Mouse (Mus musculus): ENCODE data around the gene Serpinb5. TPM values are rescaled to one million over a fixed set of nuclear protein-coding genes. Genes with fewer than 3 reads are reported as not detected.

Gene Serpinb5
- 0.09 and 0.14 TPM in 2 replicates for polyA plus RNA-seq (2015; fragmentation: Nextera tagmentation; extraction: Ambion mirVana)

DNA sequence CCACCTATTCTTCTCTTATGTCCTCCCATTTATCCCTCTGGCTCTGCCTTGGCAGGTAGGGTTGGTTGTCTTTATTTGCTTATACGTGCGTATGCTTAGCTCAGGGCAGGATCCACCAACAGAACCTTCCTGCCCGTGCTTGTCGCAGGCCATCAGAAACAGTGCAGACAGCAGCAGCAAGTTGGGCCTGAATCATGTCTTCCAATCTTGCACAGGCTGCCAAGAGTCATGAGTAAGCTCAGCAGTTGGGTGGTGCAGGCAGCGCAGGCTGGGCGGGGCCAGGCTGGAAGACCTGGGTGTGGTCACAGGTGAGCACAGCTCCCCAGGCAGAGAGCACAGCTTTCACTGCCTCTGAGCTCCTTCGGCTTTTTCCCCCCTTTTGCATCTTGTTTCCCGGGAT, at the start of gene Serpinb5:
Serpinb5 (plus strand) TSS at position 327 of the 400 bp plus-strand sequence.
- H3K27ac ChIP-seq = no peak within 1 kb of the TSS
- no peaks in the 10 kb centered on the region for H3K9me3 ChIP-seq
- no peaks in the 10 kb centered on the region for H3K27me3 ChIP-seq (replicated peaks)
- peak; percentile 92 for ATAC-seq
- no peak within 1 kb of the TSS for H3K4me3 ChIP-seq (replicated peaks)
- 45% methylated on average over 8 of the region's 8 CpGs for WGBS
- no peak within 1 kb of the TSS for H3K9ac ChIP-seq
- H3K4me1 ChIP-seq (replicated peaks) = no peaks in the 10 kb centered on the region
- no peak within 1 kb of the TSS for H3K4me2 ChIP-seq (replicated peaks)
- H3K36me3 ChIP-seq = no peaks in the 10 kb centered on the region

GRCm38 (mm10) chr1:106814864-106815263, 46.1 kb upstream of the Serpinb5 start:
- H3K4me3 ChIP-seq (replicated peaks) = no peak overlapping the region
- no peaks in the 10 kb centered on the region for H3K36me3 ChIP-seq
- no peak for ATAC-seq
- H3K4me1 ChIP-seq (replicated peaks) = no peaks in the 10 kb centered on the region
- H3K27ac ChIP-seq = no peak overlapping the region
- no peaks in the 10 kb centered on the region for H3K27me3 ChIP-seq (replicated peaks)
- WGBS = 64% methylated on average over 5 of the region's 5 CpGs
- no peak overlapping the region for H3K9ac ChIP-seq
- no peak overlapping the region for H3K4me2 ChIP-seq (replicated peaks)
- no peaks in the 10 kb centered on the region for H3K9me3 ChIP-seq

DNA sequence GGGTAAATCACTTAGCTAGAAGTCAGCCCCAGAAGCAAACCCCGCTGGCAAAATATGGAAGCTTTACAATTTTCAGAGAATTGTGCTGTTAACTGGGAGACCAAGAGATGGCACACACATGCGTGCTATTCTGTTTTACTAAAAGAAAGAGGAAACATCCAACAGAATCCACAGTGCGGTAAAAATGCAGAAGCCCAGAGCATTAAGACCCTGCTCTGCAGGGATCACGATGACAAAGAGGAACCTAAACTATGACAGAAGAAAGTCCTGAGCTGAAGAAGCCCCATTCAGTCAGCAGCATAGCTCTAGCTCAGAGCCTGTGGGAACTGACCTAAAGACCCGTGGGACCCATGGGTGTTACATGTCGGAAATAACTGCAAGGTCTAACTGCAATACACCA, 45.7 kb upstream of the Serpinb5 start:
- 80% methylated on average over 6 of the region's 6 CpGs for WGBS
- no peak for ATAC-seq
- Histone ChIP-seq H3K9ac (no peak overlapping the region), H3K27me3 (replicated peaks) (no peaks in the 10 kb centered on the region), H3K4me1 (replicated peaks) (no peaks in the 10 kb centered on the region), H3K36me3 (no peaks in the 10 kb centered on the region), H3K4me3 (replicated peaks) (no peak overlapping the region), H3K4me2 (replicated peaks) (no peak overlapping the region), H3K9me3 (no peaks in the 10 kb centered on the region), H3K27ac (no peak overlapping the region)

DNA sequence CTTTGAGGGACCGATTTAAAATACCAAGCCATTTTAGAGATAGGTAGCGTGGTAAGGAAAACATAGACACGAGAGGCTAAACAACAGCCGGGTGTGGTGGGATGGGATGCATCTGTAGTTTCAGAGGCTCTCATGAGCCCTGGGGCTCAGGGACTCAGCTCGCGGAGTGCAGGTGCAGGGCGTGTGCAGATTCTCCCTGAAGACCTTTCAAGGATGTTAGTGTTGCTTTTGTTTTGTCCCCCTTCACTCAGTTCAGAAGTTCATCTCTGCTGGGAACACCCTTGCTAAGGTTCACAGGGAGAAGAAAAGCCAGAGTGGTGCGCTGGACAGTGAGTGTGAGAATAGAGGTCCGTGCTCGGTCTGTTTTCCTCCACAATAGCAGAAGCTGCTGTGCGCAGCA, 44.2 kb upstream of the Serpinb5 start:
- H3K4me2 ChIP-seq (replicated peaks) = no peak overlapping the region
- H3K4me3 ChIP-seq (replicated peaks) = no peak overlapping the region
- no peak overlapping the region for H3K27ac ChIP-seq
- ATAC-seq = no peak
- no peaks in the 10 kb centered on the region for H3K4me1 ChIP-seq (replicated peaks)
- WGBS = 85% methylated on average over 11 of the region's 11 CpGs
- H3K36me3 ChIP-seq = no peaks in the 10 kb centered on the region
- no peaks in the 10 kb centered on the region for H3K9me3 ChIP-seq
- no peaks in the 10 kb centered on the region for H3K27me3 ChIP-seq (replicated peaks)
- H3K9ac ChIP-seq = no peak overlapping the region

DNA sequence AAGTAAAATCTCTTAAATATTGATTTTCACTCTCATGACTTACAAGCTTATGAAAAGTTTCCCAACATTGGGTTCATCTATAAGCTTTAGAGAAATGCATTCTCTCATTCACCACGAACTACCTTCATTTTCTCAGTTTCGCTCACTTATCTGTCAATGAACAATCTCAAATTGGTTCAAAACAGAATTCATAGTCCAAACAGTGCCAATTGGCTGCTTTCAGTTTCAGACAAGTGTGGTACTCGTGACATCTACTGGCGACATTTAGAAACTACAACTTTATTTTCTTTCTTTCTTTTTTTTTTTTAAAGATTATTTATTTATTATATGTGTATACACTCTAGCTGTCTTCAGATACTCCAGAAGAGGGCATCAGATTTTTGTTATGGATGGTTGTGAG, 42.6 kb upstream of the Serpinb5 start:
- 12% methylated on average over 4 of the region's 4 CpGs for WGBS
- no peaks in the 10 kb centered on the region for H3K4me1 ChIP-seq (replicated peaks)
- H3K27me3 ChIP-seq (replicated peaks) = no peaks in the 10 kb centered on the region
- no peak overlapping the region for H3K4me2 ChIP-seq (replicated peaks)
- no peak overlapping the region for H3K9ac ChIP-seq
- ATAC-seq = no peak
- H3K4me3 ChIP-seq (replicated peaks) = no peak overlapping the region
- H3K36me3 ChIP-seq = no peaks in the 10 kb centered on the region
- no peak overlapping the region for H3K27ac ChIP-seq
- H3K9me3 ChIP-seq = no peaks in the 10 kb centered on the region

- WGBS = 62% methylated on average over 3 of the region's 3 CpGs
These were observed 38.7 kb upstream of the Serpinb5 start for GRCm38 (mm10) chr1:106822297-106822696.

DNA sequence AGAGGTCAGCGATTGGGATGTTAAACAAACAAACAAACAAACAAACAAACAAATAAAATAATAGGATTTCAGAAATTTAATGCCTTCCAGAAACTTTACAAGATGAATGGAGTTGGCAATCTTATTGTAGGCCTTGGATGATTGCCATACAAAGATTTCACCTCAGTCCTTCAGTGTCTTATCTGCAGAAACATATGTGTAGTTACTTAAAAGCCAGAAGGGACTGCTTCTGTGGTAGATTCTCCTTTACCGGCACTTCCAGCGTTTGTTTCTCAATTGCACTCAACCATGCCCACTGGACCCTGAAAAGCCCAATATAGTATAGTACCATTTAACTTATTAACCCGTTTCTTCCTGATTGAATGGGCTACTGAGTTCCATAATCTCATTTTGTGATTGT, 32.2 kb upstream of the Serpinb5 start:
- Histone ChIP-seq H3K27ac (no peak overlapping the region), H3K9me3 (no peaks in the 10 kb centered on the region), H3K4me2 (replicated peaks) (no peak overlapping the region), H3K36me3 (no peaks in the 10 kb centered on the region), H3K9ac (no peak overlapping the region), H3K27me3 (replicated peaks) (no peaks in the 10 kb centered on the region), H3K4me1 (replicated peaks) (no peaks in the 10 kb centered on the region), H3K4me3 (replicated peaks) (no peak overlapping the region)
- WGBS = 80% methylated on average over 4 of the region's 4 CpGs
- no peak for ATAC-seq

More at GRCm38 (mm10) chr1:106822297-106822696, 38.7 kb upstream of the Serpinb5 start:
- Histone ChIP-seq H3K9me3 (no peaks in the 10 kb centered on the region), H3K27ac (no peak overlapping the region), H3K27me3 (replicated peaks) (no peaks in the 10 kb centered on the region), H3K4me2 (replicated peaks) (no peak overlapping the region), H3K36me3 (no peaks in the 10 kb centered on the region), H3K4me1 (replicated peaks) (no peaks in the 10 kb centered on the region), H3K9ac (no peak overlapping the region), H3K4me3 (replicated peaks) (no peak overlapping the region)
- no peak for ATAC-seq

GRCm38 (mm10) chr1:106865543-106865942, 4.6 kb downstream of the Serpinb5 start:
- no peak overlapping the region for H3K9ac ChIP-seq
- no peak overlapping the region for H3K4me3 ChIP-seq (replicated peaks)
- H3K27me3 ChIP-seq (replicated peaks) = no peaks in the 10 kb centered on the region
- no peak overlapping the region for H3K27ac ChIP-seq
- 85% methylated on average over 6 of the region's 6 CpGs for WGBS
- no peaks in the 10 kb centered on the region for H3K36me3 ChIP-seq
- H3K4me1 ChIP-seq (replicated peaks) = no peaks in the 10 kb centered on the region
- no peak for ATAC-seq
- H3K9me3 ChIP-seq = no peaks in the 10 kb centered on the region
- no peak overlapping the region for H3K4me2 ChIP-seq (replicated peaks)

DNA sequence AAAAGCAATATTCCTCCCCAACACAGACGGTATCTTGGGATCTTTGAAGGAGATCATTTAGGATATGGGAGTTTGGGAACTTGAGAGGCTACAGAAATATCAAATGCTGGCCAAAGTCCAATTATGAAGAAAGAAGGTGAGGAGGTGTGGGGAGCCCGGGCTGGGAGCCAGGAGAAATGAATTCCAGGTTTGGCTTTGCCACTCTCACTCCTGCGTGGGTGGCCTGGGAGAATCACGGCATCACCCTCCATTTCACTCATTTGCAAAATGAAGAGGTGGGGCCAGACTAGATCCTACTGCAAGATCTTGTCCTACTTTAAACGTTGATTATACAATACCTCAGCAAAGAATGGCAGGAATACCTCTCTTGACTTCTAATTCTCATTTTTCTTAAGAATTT, 5.1 kb downstream of the Serpinb5 start:
- WGBS = 65% methylated on average over 5 of the region's 5 CpGs
- no peak for ATAC-seq
- H3K27ac ChIP-seq = no peak overlapping the region
- no peaks in the 10 kb centered on the region for H3K36me3 ChIP-seq
- H3K4me2 ChIP-seq (replicated peaks) = no peak overlapping the region
- no peak overlapping the region for H3K9ac ChIP-seq
- H3K9me3 ChIP-seq = no peaks in the 10 kb centered on the region
- no peaks in the 10 kb centered on the region for H3K4me1 ChIP-seq (replicated peaks)
- no peaks in the 10 kb centered on the region for H3K27me3 ChIP-seq (replicated peaks)
- no peak overlapping the region for H3K4me3 ChIP-seq (replicated peaks)

DNA sequence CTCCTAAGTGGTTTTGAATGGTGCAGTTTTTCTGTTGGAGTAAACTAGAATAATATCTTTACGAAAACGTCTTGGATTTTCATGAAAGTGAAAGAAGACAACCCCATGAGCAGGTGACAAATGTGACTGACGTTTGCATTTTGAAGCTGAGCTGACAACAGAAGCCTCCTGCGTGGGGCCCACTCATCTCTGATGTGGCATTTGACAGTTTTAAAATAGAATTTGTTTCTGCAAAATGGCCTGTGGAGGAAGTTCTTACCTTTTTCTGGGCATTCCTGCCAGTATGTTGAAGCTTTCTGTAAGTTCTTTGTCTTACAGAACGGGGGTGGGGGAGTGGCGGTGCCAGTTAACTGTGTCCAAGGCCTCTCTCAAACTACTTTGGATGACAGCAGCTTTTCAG, 5.8 kb downstream of the Serpinb5 start:
- WGBS = 78% methylated on average over 6 of the region's 6 CpGs
- no peaks in the 10 kb centered on the region for H3K27me3 ChIP-seq (replicated peaks)
- no peak overlapping the region for H3K27ac ChIP-seq
- no peaks in the 10 kb centered on the region for H3K9me3 ChIP-seq
- no peak overlapping the region for H3K4me2 ChIP-seq (replicated peaks)
- H3K4me3 ChIP-seq (replicated peaks) = no peak overlapping the region
- no peak overlapping the region for H3K9ac ChIP-seq
- H3K4me1 ChIP-seq (replicated peaks) = no peaks in the 10 kb centered on the region
- ATAC-seq = no peak
- H3K36me3 ChIP-seq = no peaks in the 10 kb centered on the region

- no peak overlapping the region for H3K27ac ChIP-seq
- no peaks in the 10 kb centered on the region for H3K9me3 ChIP-seq
- no peak overlapping the region for H3K4me2 ChIP-seq (replicated peaks)
- no peak overlapping the region for H3K4me3 ChIP-seq (replicated peaks)
- no peaks in the 10 kb centered on the region for H3K27me3 ChIP-seq (replicated peaks)
- H3K9ac ChIP-seq = no peak overlapping the region
- no peak for ATAC-seq
- H3K4me1 ChIP-seq (replicated peaks) = no peaks in the 10 kb centered on the region
- no peaks in the 10 kb centered on the region for H3K36me3 ChIP-seq
These were observed 9.0 kb downstream of the Serpinb5 start for GRCm38 (mm10) chr1:106869986-106870385.

DNA sequence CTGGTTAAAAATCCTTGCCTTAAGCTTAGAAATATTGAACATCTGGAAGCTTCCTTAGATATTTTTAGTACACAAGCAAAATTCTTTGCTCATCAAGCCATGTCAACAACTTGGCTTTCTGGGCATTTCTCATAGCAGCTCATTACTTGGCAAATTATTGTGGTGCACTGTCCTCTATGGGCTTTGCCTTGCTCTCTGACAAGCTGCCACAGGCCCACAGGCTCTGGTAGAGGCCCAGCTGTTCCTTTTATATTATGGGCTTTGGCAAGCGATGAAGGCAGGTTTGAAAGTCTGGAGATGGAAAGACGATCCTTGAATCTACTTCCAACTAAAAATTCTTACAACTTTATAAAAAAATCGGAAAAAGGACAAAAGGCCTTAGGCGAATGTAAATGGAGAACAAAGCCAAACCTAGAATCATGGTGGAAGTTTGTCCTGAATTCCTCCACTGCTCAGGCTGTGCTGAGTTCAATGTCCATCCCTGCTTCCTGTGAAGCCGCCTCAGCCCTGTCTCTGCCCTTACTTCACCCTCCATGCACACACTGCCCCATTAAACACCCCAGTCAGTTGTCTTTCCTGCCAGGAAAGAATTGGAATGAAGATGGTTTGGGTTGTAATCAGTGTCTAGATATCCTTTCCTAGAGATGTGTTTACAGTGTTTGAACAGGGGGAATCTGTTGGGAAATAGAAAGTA, 14.4 kb downstream of the Serpinb5 start:
- H3K27ac ChIP-seq = no peak overlapping the region
- no peak overlapping the region for H3K9ac ChIP-seq
- H3K36me3 ChIP-seq = no peaks in the 10 kb centered on the region
- H3K27me3 ChIP-seq (replicated peaks) = no peaks in the 10 kb centered on the region
- 89% methylated on average over 5 of the region's 5 CpGs for WGBS
- H3K4me2 ChIP-seq (replicated peaks) = no peak overlapping the region
- peak; percentile 20 for ATAC-seq
- H3K4me3 ChIP-seq (replicated peaks) = no peak overlapping the region
- no peaks in the 10 kb centered on the region for H3K9me3 ChIP-seq
- H3K4me1 ChIP-seq (replicated peaks) = no peaks in the 10 kb centered on the region

GRCm38 (mm10) chr1:106876147-106876546, 15.2 kb downstream of the Serpinb5 start:
- H3K9ac ChIP-seq = no peak overlapping the region
- ATAC-seq = peak; percentile 93

More at GRCm38 (mm10) chr1:106876147-106876546, 15.2 kb downstream of the Serpinb5 start:
- WGBS = 61% methylated on average over 3 of the region's 3 CpGs
- H3K36me3 ChIP-seq = no peaks in the 10 kb centered on the region
- no peak overlapping the region for H3K4me3 ChIP-seq (replicated peaks)
- H3K27ac ChIP-seq = no peak overlapping the region
- H3K4me1 ChIP-seq (replicated peaks) = no peaks in the 10 kb centered on the region
- H3K4me2 ChIP-seq (replicated peaks) = no peak overlapping the region
- H3K9me3 ChIP-seq = no peaks in the 10 kb centered on the region
- no peaks in the 10 kb centered on the region for H3K27me3 ChIP-seq (replicated peaks)
